Mouse (Mus musculus): ENCODE measurements around the gene Cdkn2aip.

- TF ChIP-seq CTCF (IDR thresholded peaks at IDR 0.05; ENCODE audit: insufficient read depth, low read depth, low read length): no peak
- no peak for TF ChIP-seq POLR2A (IDR thresholded peaks at IDR 0.05; ENCODE audit: insufficient read depth, low read depth, low read length)
Measured at GRCm38 (mm10) chr8:47742372-47742771, 28.6 kb upstream of the Cdkn2aip start.

All from olfactory bulb, adult 2 months (tissue).